ENCODE assay signal across 8 mouse cellular contexts in genomic region chr7:24207488-24208261, GRCm38 (mm10). TPM values are rescaled to one million over a fixed set of nuclear protein-coding genes. Genes with fewer than 3 reads are reported as not detected.
DNase-seq lines count a peak whose midpoint lies in the region; ATAC-seq and TF ChIP-seq lines count a peak whose summit lies in the region.

No protein-coding gene starts in this region.

- no peaks in the 10 kb centered on the region for H3K9me3 ChIP-seq in hindbrain, embryonic 15.5 days

- peak; percentile 88 for ATAC-seq in hindbrain, embryonic 15.5 days (ENCODE audit: low FRiP score, low read depth)

- WGBS in hindbrain, embryonic 15.5 days: 10% methylated on average over 24 of the region's 24 CpGs

- TF ChIP-seq CTCF in gastrocnemius, adult 2 months (IDR thresholded peaks at IDR 0.05): peak; percentile 13; the same call in 1 of the 2 replicates

- peak overlapping the region; percentile 81 for H3K4me2 ChIP-seq in hindbrain, embryonic 15.5 days

- peaks cover 22% of the 10 kb centered on the region for H3K36me3 ChIP-seq in hindbrain, embryonic 15.5 days

- peaks cover 11% of the 10 kb centered on the region for H3K4me1 ChIP-seq in hindbrain, embryonic 15.5 days (replicated peaks)

- H3K9ac ChIP-seq in hindbrain, embryonic 15.5 days: peak overlapping the region; percentile 71

- peak overlapping the region; percentile 76 for H3K27ac ChIP-seq in gastrocnemius, adult 2 months
- peak overlapping the region; percentile 73 for H3K27ac ChIP-seq in hindbrain, embryonic 15.5 days (replicated peaks)

- intact Hi-C loops in gastrocnemius, adult 2 months (cut with DNase I): loop anchor here (2.0 to 5.0 kb wide), 4 partner anchors 45 to 127 kb away; partner anchors contain the start of genes Zfp108, Zfp112, Zfp180 and Zfp235

- DNase-seq in adrenal gland, postnatal 10 days: peak; percentile 76
- peak; percentile 31 to 58 for DNase-seq in cerebellum, postnatal 4 days (ENCODE audit: low spot score in 2 of 2)
- peak; percentile 73 for DNase-seq in gastrocnemius, adult 2 months
- DNase-seq in layer of hippocampus, postnatal 36 days: peak; percentile 69 to 80
- peak; percentile 62 for DNase-seq in lung, postnatal 14 days
- DNase-seq in retina, adult 2 months (ENCODE audit: low read depth, low spot score): peak; percentile 62
- DNase-seq in thymus, postnatal 14 days: no peak

- peak overlapping the region; percentile 78 for H3K4me3 ChIP-seq in gastrocnemius, adult 2 months
- peak overlapping the region; percentile 72 for H3K4me3 ChIP-seq in hindbrain, embryonic 15.5 days

- no peaks in the 10 kb centered on the region for H3K27me3 ChIP-seq in hindbrain, embryonic 15.5 days

RNA-seq across cellular contexts. Expression of gene Zfp111, which starts 3.6 kb away (rescaled TPM):
- total RNA-seq in adrenal gland, postnatal 10 days (2021): 10 to 100 TPM in 1 of 2 experiments, 1 to 10 TPM in 1; 9.1 to 11.1 TPM
- 1 to 10 TPM; 3.3 to 3.6 TPM for total RNA-seq in gastrocnemius, adult 2 months (2021)
- polyA plus RNA-seq in hindbrain, embryonic 15.5 days (2015; fragmentation: Nextera tagmentation; extraction: Ambion mirVana): 5.2 and 5.9 TPM in 2 replicates
- 10 to 100 TPM; 13.7 to 14.7 TPM for total RNA-seq in layer of hippocampus, postnatal 36 days (2021)

RNA-seq across cellular contexts. Expression of gene Zfp109, which starts 29.7 kb away (rescaled TPM):
- total RNA-seq in adrenal gland, postnatal 10 days (2021): 1 to 10 TPM; 2.5 to 2.8 TPM
- 1 to 10 TPM; 2.4 TPM for total RNA-seq in gastrocnemius, adult 2 months (2021)
- 4.4 and 4.5 TPM in 2 replicates for polyA plus RNA-seq in hindbrain, embryonic 15.5 days (2015; fragmentation: Nextera tagmentation; extraction: Ambion mirVana)
- total RNA-seq in layer of hippocampus, postnatal 36 days (2021): 10 to 100 TPM in 1 of 2 experiments, 1 to 10 TPM in 1; 8.8 to 10.4 TPM

RNA-seq across cellular contexts. Expression of gene Zfp114, which starts 32.8 kb away (rescaled TPM):
- under 1 TPM; 0.61 to 0.69 TPM for total RNA-seq in adrenal gland, postnatal 10 days (2021)
- total RNA-seq in gastrocnemius, adult 2 months (2021): under 1 TPM in 1 of 2 experiments, not detected in 1; 0.56 TPM
- 5.0 and 5.7 TPM in 2 replicates for polyA plus RNA-seq in hindbrain, embryonic 15.5 days (2015; fragmentation: Nextera tagmentation; extraction: Ambion mirVana)
- 1 to 10 TPM; 3.3 to 3.9 TPM for total RNA-seq in layer of hippocampus, postnatal 36 days (2021)

RNA-seq across cellular contexts. Expression of gene Zfp108, which starts 46.9 kb away (rescaled TPM):
- 1 to 10 TPM; 2.0 to 3.5 TPM for total RNA-seq in adrenal gland, postnatal 10 days (2021)
- total RNA-seq in gastrocnemius, adult 2 months (2021): 1 to 10 TPM; 1.9 to 2.3 TPM
- 7.0 and 7.5 TPM in 2 replicates for polyA plus RNA-seq in hindbrain, embryonic 15.5 days (2015; fragmentation: Nextera tagmentation; extraction: Ambion mirVana)
- 1 to 10 TPM; 7.8 to 9.7 TPM for total RNA-seq in layer of hippocampus, postnatal 36 days (2021)
